In the genomic region with DNA sequence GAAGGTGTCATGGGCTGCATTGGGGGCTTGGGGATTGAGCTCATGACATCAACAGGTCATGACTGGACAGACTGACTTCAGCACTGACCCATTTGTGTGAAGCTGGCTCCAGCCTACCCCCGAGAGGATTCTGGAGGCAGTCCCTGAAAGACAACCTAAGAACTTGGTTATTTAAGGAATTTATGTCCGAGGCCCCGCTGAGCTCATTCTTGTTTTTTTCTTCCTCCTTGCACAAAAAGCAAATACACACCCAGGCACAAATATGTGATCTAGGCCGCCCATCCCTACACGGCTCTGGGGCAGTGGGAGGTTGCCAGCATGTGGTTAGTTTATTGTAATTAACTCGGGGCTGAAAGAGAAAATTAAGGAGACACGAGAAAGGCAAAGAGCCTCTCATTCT, we compare ENCODE assay signal across 12 mouse cellular contexts. TPM values are rescaled to one million over a fixed set of nuclear protein-coding genes. Genes with fewer than 3 reads are reported as not detected.
DNase-seq lines count a peak whose midpoint lies in the region; ATAC-seq and TF ChIP-seq lines count a peak whose summit lies in the region.
"Had no signal": no experiment of that assay in that cellular context is flagged by ENCODE, and none has a peak within 500 bp of the region (broad histone marks: within the 10 kb centered on the region; RNA-seq: fewer than 3 reads in every experiment).

No protein-coding gene starts in this region.

- peak; percentile 43 to 60 for DNase-seq in heart, adult 18-20 months
- DNase-seq in brain, embryonic 14.5 days (ENCODE audit: low read depth): peak; percentile 19
- peak; percentile 19 to 29 for DNase-seq in heart, postnatal 14 days
- DNase-seq in lung, postnatal 25 days (ENCODE audit: low spot score): peak; percentile 48
- no peak for DNase-seq in B cell, adult 2 months
- DNase-seq in right cerebral cortex, postnatal 4 days: no peak
- DNase-seq: layer of hippocampus, adult 9-11 months had no signal

- no peaks in the 10 kb centered on the region for H3K36me3 ChIP-seq in heart, embryonic 11.5 days (ENCODE audit: control insufficient read depth, insufficient read depth, low read length)
- H3K36me3 ChIP-seq: midbrain, embryonic 15.5 days had no signal

- no peaks in the 10 kb centered on the region for H3K9me3 ChIP-seq in heart, embryonic 11.5 days (replicated peaks; ENCODE audit: control insufficient read depth, low read length)
- H3K9me3 ChIP-seq: midbrain, embryonic 15.5 days had no signal

- TF ChIP-seq CTCF in brain, embryonic 14.5 days (IDR thresholded peaks at IDR 0.05; ENCODE audit: borderline replicate concordance, extremely low read depth, insufficient read depth, insufficient read length): no peak

- peaks cover 17% of the 10 kb centered on the region for H3K4me1 ChIP-seq in heart, embryonic 11.5 days (ENCODE audit: control insufficient read depth, insufficient read depth, low read length)
- H3K4me1 ChIP-seq: midbrain, embryonic 15.5 days had no signal

- intact Hi-C loops in heart, postnatal 14 days (cut with DNase I): no loop called here

- H3K9ac ChIP-seq in heart, embryonic 11.5 days (ENCODE audit: low read depth, low read length): no peak overlapping the region
- H3K9ac ChIP-seq: midbrain, embryonic 15.5 days had no signal

- TF ChIP-seq POLR2A in brain, embryonic 14.5 days (IDR thresholded peaks at IDR 0.05; ENCODE audit: borderline replicate concordance, extremely low read depth, insufficient read depth, insufficient read length, poor library complexity, severe bottlenecking): no peak

- H3K4me2 ChIP-seq in heart, embryonic 11.5 days: no peak overlapping the region
- H3K4me2 ChIP-seq: midbrain, embryonic 15.5 days had no signal

- WGBS in heart, embryonic 11.5 days (ENCODE audit: insufficient replicate concordance): 38% methylated on average over 7 of the region's 7 CpGs

- H3K27ac ChIP-seq in heart, embryonic 11.5 days (ENCODE audit: low read depth, low read length): no peak overlapping the region
- H3K27ac ChIP-seq: midbrain, embryonic 15.5 days had no signal

- no peak overlapping the region for H3K4me3 ChIP-seq in heart, embryonic 11.5 days (ENCODE audit: low read depth, low read length)
- H3K4me3 ChIP-seq: midbrain, embryonic 15.5 days had no signal

- H3K27me3 ChIP-seq in heart, embryonic 11.5 days (ENCODE audit: control insufficient read depth, insufficient read depth, low read length): no peaks in the 10 kb centered on the region
- H3K27me3 ChIP-seq: midbrain, embryonic 15.5 days had no signal

- ATAC-seq in heart, embryonic 11.5 days (replicated peaks; ENCODE audit: insufficient number of reproducible peaks, low FRiP score, low TSS enrichment): no peak
- ATAC-seq in inflammation-experienced regulatory T-cells, adult 6 months: no peak
- ATAC-seq: CD4-positive, CD25-positive, alpha-beta regulatory T cell, adult 4 months; forebrain, embryonic 14.5 days; midbrain, embryonic 15.5 days had no signal

RNA-seq across cellular contexts. Expression of a gene that starts 9.0 kb away (rescaled TPM):
- 10 to 100 TPM; 26.0 to 29.5 TPM for total RNA-seq in heart, adult 18-20 months (2021)
- 62.9 and 63.0 TPM in 2 replicates for polyA plus RNA-seq in heart, embryonic 11.5 days (2014; fragmentation: Nextera tagmentation; extraction: Ambion mirVana)
- 16.0 and 19.7 TPM in 2 replicates for polyA plus RNA-seq in brain, embryonic 14.5 days (2012; rRNA removed)
- total RNA-seq in heart, postnatal 14 days (2021): 10 to 100 TPM; 35.9 to 36.9 TPM
- polyA plus RNA-seq in inflammation-experienced regulatory T-cells, adult 6 months (2017; shearing (Covaris generic)): 1 to 10 TPM in 2 of 3 experiments, under 1 TPM in 1; 0.98 to 1.3 (median 1.2) TPM

Comparison
In these comparisons a context has a peak if more than half of its experiments do, and no peak if none do; other contexts are left out.
1. DNase-seq: peak in heart, adult 18-20 months (2 of 2), brain, embryonic 14.5 days (single experiment), heart, postnatal 14 days (2 of 2) and lung, postnatal 25 days (single experiment); none in B cell, adult 2 months (0 of 2) and right cerebral cortex, postnatal 4 days (single experiment).